Mouse (Mus musculus) myocyte (in vitro differentiated cells): ENCODE measurements at regions not wholly inside any gene's neighbourhood (a gene's known extent, or its start where the extent isn't known, plus 50 kb on each side); places are given as distances from the start of the nearest gene placed in this dataset.

Source experiments
- CEBPB ChIP-seq: IDR thresholded peaks from 2 replicates; pipeline ENCODE4 v1.6.1; 2011; ENCODE audit warnings: mild to moderate bottlenecking, moderate library complexity; ENCODE audit not compliant: poor library complexity, insufficient read depth, severe bottlenecking
- POLR2A ChIP-seq: IDR thresholded peaks from one replicate; pipeline ENCODE4 v1.6.1; 2011; ENCODE audit warnings: low read depth, mild to moderate bottlenecking, control low read depth, moderate library complexity; ENCODE audit not compliant: insufficient read length
- POLR2AphosphoS2 ChIP-seq: IDR thresholded peaks from one replicate; pipeline ENCODE4 v1.6.1; 2011; ENCODE audit warnings: low read depth, control low read depth; ENCODE audit not compliant: insufficient read length

- TF ChIP-seq POLR2A, result no peak
- TF ChIP-seq CEBPB, result no peak
- no peak for TF ChIP-seq POLR2AphosphoS2
Observed at GRCm38 (mm10) chr10:26664270-26664669, 89.0 kb upstream of the Arhgap18 start.
